Mouse (Mus musculus) cortical plate, adult 2 months (tissue): ENCODE results near the gene Fam50b. TPM values are rescaled to one million over a fixed set of nuclear protein-coding genes. Genes with fewer than 3 reads are reported as not detected.

Experiments
- H3K27ac ChIP-seq: fragments of 200-500 bp; 2 replicates; pipeline ENCODE4 v1.5.1; 2012; ENCODE audit warnings: low read length, control low read depth, inconsistent platforms; ENCODE audit not compliant: insufficient read depth
- H3K4me1 ChIP-seq: fragments of 200-500 bp; 2 replicates; pipeline ENCODE4 v1.6.1; 2011; ENCODE audit warnings: low read length; ENCODE audit not compliant: control insufficient read depth, insufficient read depth
- H3K4me3 ChIP-seq: fragments of 200-500 bp; 2 replicates; pipeline ENCODE4 v1.5.1; 2011; ENCODE audit warnings: mild to moderate bottlenecking, low read length, control low read depth; ENCODE audit not compliant: insufficient read depth
- CTCF ChIP-seq: fragments of 200-500 bp; IDR thresholded peaks from 2 replicates; pipeline ENCODE4 v1.5.1; 2011; ENCODE audit warnings: mild to moderate bottlenecking, control low read depth, low read length; ENCODE audit not compliant: insufficient read depth; ENCODE audit errors: extremely low read depth
- POLR2A ChIP-seq: fragments of 200-500 bp; IDR thresholded peaks from 2 replicates; pipeline ENCODE4 v1.6.1; 2011; ENCODE audit warnings: mild to moderate bottlenecking, low read length, control low read depth; ENCODE audit not compliant: insufficient read depth; ENCODE audit errors: extremely low read depth
- polyA plus RNA-seq: library from polyadenylated mRNA; depleted of rRNA; stranded (reverse); fragments of >200 nt; gene quantifications from 2 replicates; pipeline ENCODE4 v1.2.3, GENCODE M21; 2012; rRNA removed

Gene Fam50b
- polyA plus RNA-seq = not detected in 2 replicates

GRCm38 (mm10) chr13:34734686-34735085 lies at the start of gene Fam50b:
Fam50b (plus strand) TSS chr13:34734850.
- H3K27ac ChIP-seq = no peak within 1 kb of the TSS
- no peak for TF ChIP-seq CTCF
- no peak for TF ChIP-seq POLR2A
- no peaks in the 10 kb centered on the region for H3K4me1 ChIP-seq
- H3K4me3 ChIP-seq = no peak within 1 kb of the TSS

- Histone ChIP-seq H3K4me1 (no peaks in the 10 kb centered on the region; the same call in 1 of the 2 replicates), H3K4me3 (no peak overlapping the region), H3K27ac (no peak overlapping the region)
- TF ChIP-seq POLR2A (no peak), CTCF (no peak)
Measured at GRCm38 (mm10) chr13:34685008-34685765, 49.5 kb upstream of the Fam50b start.

DNA sequence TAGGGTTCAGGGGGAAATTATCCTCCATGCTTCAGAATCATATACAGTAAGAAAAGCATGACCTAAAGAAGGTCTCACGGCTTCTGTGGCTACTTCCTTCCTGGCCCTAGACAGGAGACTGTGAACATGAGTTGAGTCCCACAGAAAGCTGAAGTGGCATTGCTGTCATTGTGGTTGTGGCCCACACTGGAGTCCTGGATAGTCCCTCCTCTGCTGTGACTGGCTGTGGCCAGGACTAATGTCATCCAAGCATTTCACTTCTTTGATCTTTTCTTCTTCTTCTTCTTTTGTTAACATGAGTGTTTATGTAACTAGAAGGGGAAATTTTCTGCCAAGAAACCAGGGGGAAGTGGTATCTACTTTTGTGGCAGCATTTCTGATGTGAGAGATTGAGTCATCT lies 43.6 kb upstream of the Fam50b start:
- Histone ChIP-seq H3K27ac (no peak overlapping the region), H3K4me1 (no peaks in the 10 kb centered on the region), H3K4me3 (no peak overlapping the region)
- TF ChIP-seq POLR2A (no peak), CTCF (no peak)

GRCm38 (mm10) chr13:34693111-34693510 lies 41.5 kb upstream of the Fam50b start:
- no peak for TF ChIP-seq CTCF
- Histone ChIP-seq H3K4me3 (no peak overlapping the region), H3K4me1 (no peaks in the 10 kb centered on the region), H3K27ac (no peak overlapping the region)

DNA sequence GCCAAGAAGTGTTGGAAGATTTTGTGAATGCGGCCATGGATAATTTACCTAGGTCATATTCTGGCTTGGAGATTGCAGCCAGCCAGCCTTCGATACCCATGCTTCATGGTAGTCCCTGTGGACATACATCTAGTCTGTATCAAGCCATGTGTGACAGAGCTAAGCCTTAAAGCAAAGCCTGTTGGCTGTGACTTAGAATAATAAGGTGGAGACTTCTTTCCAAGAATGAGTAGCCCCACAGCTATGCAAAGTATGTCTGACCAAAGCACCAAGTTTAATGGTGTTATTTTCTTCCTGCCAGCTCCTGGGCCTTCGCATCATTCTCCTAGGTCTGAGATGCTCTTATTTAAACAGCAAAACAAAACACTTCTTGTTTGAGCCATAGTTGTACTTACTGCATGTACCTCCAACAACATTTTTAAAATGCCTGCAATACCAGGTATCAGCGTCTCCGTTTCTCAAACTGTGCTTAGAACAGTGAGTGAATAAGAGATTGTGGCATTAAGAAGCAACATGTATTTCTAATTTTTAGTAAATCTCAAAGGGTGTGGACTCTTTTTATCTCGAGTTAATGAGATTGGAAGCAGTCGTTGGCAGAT lies 37.8 kb upstream of the Fam50b start:
- no peaks in the 10 kb centered on the region for H3K4me1 ChIP-seq
- TF ChIP-seq POLR2A (no peak), CTCF (no peak)
- H3K4me3 ChIP-seq = no peak overlapping the region
- no peak overlapping the region for H3K27ac ChIP-seq

- TF ChIP-seq CTCF (no peak), POLR2A (no peak)
- H3K4me3 ChIP-seq = no peak overlapping the region
Measured at GRCm38 (mm10) chr13:34700091-34700490, 34.6 kb upstream of the Fam50b start.

GRCm38 (mm10) chr13:34700630-34701029 lies 34.0 kb upstream of the Fam50b start:
- Histone ChIP-seq H3K27ac (no peak overlapping the region), H3K4me1 (no peaks in the 10 kb centered on the region), H3K4me3 (no peak overlapping the region)
- TF ChIP-seq POLR2A (no peak), CTCF (no peak)

More at GRCm38 (mm10) chr13:34700091-34700490, 34.6 kb upstream of the Fam50b start:
- Histone ChIP-seq H3K4me1 (no peaks in the 10 kb centered on the region), H3K27ac (no peak overlapping the region)

DNA sequence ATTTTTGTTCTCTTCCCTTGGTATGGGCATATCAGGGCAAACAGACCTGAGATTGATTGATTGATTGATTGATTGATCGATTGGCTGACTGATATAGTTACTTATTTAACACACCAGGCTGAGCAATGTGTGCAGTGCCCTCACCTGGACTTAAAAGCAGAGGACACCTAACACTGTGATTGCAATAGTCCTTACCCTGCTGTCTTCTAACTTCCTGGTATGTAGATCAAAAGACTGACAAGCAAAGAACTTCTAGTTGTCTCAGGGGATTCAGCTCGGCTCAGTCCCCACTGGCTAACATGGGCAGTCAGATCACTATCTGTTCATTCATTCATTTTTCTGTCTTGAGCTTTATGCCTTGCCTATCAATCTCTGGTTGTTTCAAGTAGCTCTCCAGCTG lies 31.3 kb upstream of the Fam50b start:
- TF ChIP-seq POLR2A (no peak), CTCF (no peak)
- no peak overlapping the region for H3K27ac ChIP-seq
- no peak overlapping the region for H3K4me3 ChIP-seq

GRCm38 (mm10) chr13:34703795-34704194 lies 30.9 kb upstream of the Fam50b start:
- no peak overlapping the region for H3K4me3 ChIP-seq
- H3K27ac ChIP-seq = no peak overlapping the region
- H3K4me1 ChIP-seq = no peaks in the 10 kb centered on the region
- TF ChIP-seq CTCF (no peak), POLR2A (no peak)

More for the DNA sequence above, 31.3 kb upstream of the Fam50b start:
- H3K4me1 ChIP-seq = no peaks in the 10 kb centered on the region

DNA sequence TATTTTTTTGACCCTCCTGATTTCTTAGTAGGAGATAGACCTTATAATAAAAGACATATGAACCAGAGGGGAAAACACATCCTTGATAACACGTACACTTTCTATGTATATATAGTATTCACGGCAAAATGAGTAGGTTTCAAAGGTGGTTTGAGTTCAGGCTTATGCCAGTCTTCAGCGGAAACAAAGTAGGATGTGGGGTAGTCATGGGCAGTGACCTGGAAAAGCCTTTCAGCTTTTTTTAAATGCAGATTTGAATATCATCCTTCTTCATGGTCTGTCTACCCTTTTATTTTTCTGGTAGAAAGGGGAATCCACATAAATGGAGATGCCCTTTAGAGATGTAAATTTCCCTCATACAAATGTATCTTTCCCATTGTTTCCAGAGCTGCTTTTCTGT lies 29.8 kb upstream of the Fam50b start:
- TF ChIP-seq CTCF (no peak), POLR2A (no peak)
- H3K4me3 ChIP-seq = no peak overlapping the region
- no peak overlapping the region for H3K27ac ChIP-seq

More for the DNA sequence above, 29.8 kb upstream of the Fam50b start:
- H3K4me1 ChIP-seq = no peaks in the 10 kb centered on the region; the same call in 1 of the 2 replicates
